In genomic region chr11:88558731-88559130, GRCm38 (mm10) we compare ENCODE assay signal across 10 mouse cellular contexts.
DNase-seq lines count a peak whose midpoint lies in the region; ATAC-seq and TF ChIP-seq lines count a peak whose summit lies in the region.
"Had no signal": no experiment of that assay in that cellular context is flagged by ENCODE, and none has a peak within 500 bp of the region (broad histone marks: within the 10 kb centered on the region; RNA-seq: fewer than 3 reads in every experiment).

No protein-coding gene starts in this region.

- no peak overlapping the region for H3K9ac ChIP-seq in lung, embryonic 15.5 days
- no peak overlapping the region for H3K9ac ChIP-seq in embryonic facial prominence, embryonic 14.5 days (ENCODE audit: low read depth, low read length)
- H3K9ac ChIP-seq: limb, embryonic 13.5 days had no signal

- no peaks in the 10 kb centered on the region for H3K27me3 ChIP-seq in heart, embryonic 10.5 days (ENCODE audit: insufficient read depth, poor library complexity, severe bottlenecking)
- no peaks in the 10 kb centered on the region for H3K27me3 ChIP-seq in lung, embryonic 15.5 days
- no peaks in the 10 kb centered on the region for H3K27me3 ChIP-seq in embryonic facial prominence, embryonic 14.5 days (replicated peaks; ENCODE audit: control insufficient read depth, insufficient read depth, low read length)
- H3K27me3 ChIP-seq in myocyte (ENCODE audit: control insufficient read depth, insufficient read depth, insufficient read length): no peaks in the 10 kb centered on the region

- DNase-seq in heart, embryonic 10.5 days (ENCODE audit: low spot score): no peak
- no peak for DNase-seq in heart, postnatal 14 days
- DNase-seq in lung, postnatal 10 days: no peak
- DNase-seq in embryonic facial prominence, embryonic 14.5 days (ENCODE audit: low spot score): no peak
- DNase-seq in right cerebral cortex, postnatal 36 days (ENCODE audit: low spot score in 2 of 2): no peak
- DNase-seq in ovary, postnatal 14 days (ENCODE audit: low spot score): no peak
- DNase-seq: cerebellum, adult 2 months had no signal

- no peak overlapping the region for H3K4me3 ChIP-seq in heart, embryonic 10.5 days
- no peak overlapping the region for H3K4me3 ChIP-seq in lung, embryonic 15.5 days
- H3K4me3 ChIP-seq in embryonic facial prominence, embryonic 14.5 days (ENCODE audit: low read depth, low read length): no peak overlapping the region
- no peak overlapping the region for H3K4me3 ChIP-seq in myocyte
- H3K4me3 ChIP-seq: limb, embryonic 13.5 days had no signal

- peak overlapping the region; percentile 66 for H3K27ac ChIP-seq in heart, embryonic 10.5 days
- peak overlapping the region; percentile 27 for H3K27ac ChIP-seq in lung, embryonic 15.5 days
- H3K27ac ChIP-seq in embryonic facial prominence, embryonic 14.5 days (replicated peaks; ENCODE audit: low read depth, low read length): peak overlapping the region; percentile 33; the same call in 1 of the 2 replicates
- H3K27ac ChIP-seq: limb, embryonic 13.5 days had no signal

- no peak for TF ChIP-seq POLR2A in myocyte (IDR thresholded peaks at IDR 0.05; ENCODE audit: insufficient read length, low read depth)

- no peaks in the 10 kb centered on the region for H3K9me3 ChIP-seq in heart, embryonic 10.5 days
- no peaks in the 10 kb centered on the region for H3K9me3 ChIP-seq in lung, embryonic 15.5 days
- no peaks in the 10 kb centered on the region for H3K9me3 ChIP-seq in embryonic facial prominence, embryonic 14.5 days (ENCODE audit: control insufficient read depth, low read length)
- H3K9me3 ChIP-seq: limb, embryonic 13.5 days had no signal

- H3K4me2 ChIP-seq in lung, embryonic 15.5 days: no peak overlapping the region
- no peak overlapping the region for H3K4me2 ChIP-seq in embryonic facial prominence, embryonic 14.5 days (ENCODE audit: low read depth, low read length)
- H3K4me2 ChIP-seq in myocyte (ENCODE audit: low read depth): peak overlapping the region; percentile 24
- H3K4me2 ChIP-seq: limb, embryonic 13.5 days had no signal

- peaks cover 92% of the 10 kb centered on the region for H3K4me1 ChIP-seq in heart, embryonic 10.5 days
- H3K4me1 ChIP-seq in lung, embryonic 15.5 days: peaks cover 76% of the 10 kb centered on the region
- peaks cover 74% of the 10 kb centered on the region for H3K4me1 ChIP-seq in embryonic facial prominence, embryonic 14.5 days (ENCODE audit: control insufficient read depth, insufficient read depth, low read length)

- H3ac ChIP-seq in myocyte (ENCODE audit: control insufficient read depth, insufficient read length): no peak overlapping the region

- intact Hi-C loops in heart, postnatal 14 days (cut with DNase I): loop anchor here (5.0 kb wide), 1 partner anchor 54 kb away; no protein-coding TSS in a partner anchor

- 0 out of 2 replicates have a peak, but pooled peaks cover 2% of the 10 kb centered on the region for H3K36me3 ChIP-seq in heart, embryonic 10.5 days
- no peaks in the 10 kb centered on the region for H3K36me3 ChIP-seq in lung, embryonic 15.5 days
- no peaks in the 10 kb centered on the region for H3K36me3 ChIP-seq in embryonic facial prominence, embryonic 14.5 days (ENCODE audit: control insufficient read depth, insufficient read depth, low read length)
- no peaks in the 10 kb centered on the region for H3K36me3 ChIP-seq in myocyte (ENCODE audit: control insufficient read depth, insufficient read depth)

- ATAC-seq in lung, embryonic 15.5 days (ENCODE audit: borderline replicate concordance, extremely low read depth, low FRiP score, low TSS enrichment): no peak
- ATAC-seq in embryonic facial prominence, embryonic 14.5 days (ENCODE audit: low read depth): no peak

- H3K79me2 ChIP-seq in myocyte (ENCODE audit: control insufficient read depth, insufficient read depth): peaks cover 37% of the 10 kb centered on the region

- 79% methylated on average over 4 of the region's 4 CpGs for WGBS in heart, embryonic 10.5 days
- 58% methylated on average over 4 of the region's 4 CpGs for WGBS in lung, embryonic 15.5 days
- 86% methylated on average over 4 of the region's 4 CpGs for WGBS in embryonic facial prominence, embryonic 14.5 days

TF ChIP-seq in myocyte, 11 proteins besides CTCF, POLR2A, EP300 and RAD21:
- TF ChIP-seq POLR2AphosphoS2 (IDR thresholded peaks at IDR 0.05; ENCODE audit: insufficient read length, low read depth) (no peak), USF1 (IDR thresholded peaks at IDR 0.05; ENCODE audit: low read depth) (no peak), MYOD1 (IDR thresholded peaks at IDR 0.05; ENCODE audit: control insufficient read depth in 1 of 3, insufficient read length in 2 of 3, low read depth in 2 of 3) (no peak), MYOG (IDR thresholded peaks at IDR 0.05; ENCODE audit: control insufficient read depth in 1 of 3, insufficient read depth in 1 of 3, insufficient read length in 2 of 3, low read depth in 2 of 3) (no peak), E2F4 (IDR thresholded peaks at IDR 0.05; ENCODE audit: insufficient read depth) (no peak), TCF12 (IDR thresholded peaks at IDR 0.05; ENCODE audit: insufficient read depth, poor library complexity, severe bottlenecking) (no peak), CEBPB (IDR thresholded peaks at IDR 0.05; ENCODE audit: insufficient read depth, poor library complexity, severe bottlenecking) (no peak), MAX (IDR thresholded peaks at IDR 0.05; ENCODE audit: low read depth) (no peak), TCF3 (IDR thresholded peaks at IDR 0.05; ENCODE audit: insufficient read length, low read depth) (no peak), SRF (IDR thresholded peaks at IDR 0.05; ENCODE audit: control insufficient read depth, insufficient read length, low read depth) (no peak), REST (IDR thresholded peaks at IDR 0.05; ENCODE audit: insufficient read depth, insufficient read length) (no peak)
